Mouse (Mus musculus): Measurements from ENCODE around the gene Klhl36.

- TF ChIP-seq CTCF (IDR thresholded peaks at IDR 0.05; ENCODE audit: control insufficient read depth, insufficient read depth, insufficient replicate concordance, low read depth, low read length), result no peak
- TF ChIP-seq POLR2A (IDR thresholded peaks at IDR 0.05; ENCODE audit: control insufficient read depth, low read depth, low read length), result no peak
Measured at GRCm38 (mm10) chr8:119819316-119819715, 42.8 kb upstream of the Klhl36 start.

All from testis, adult 2 months (tissue).